Mouse (Mus musculus) embryo, embryonic 11.5 days (tissue): ENCODE measurements at regions not wholly inside any gene's neighbourhood (a gene's known extent, or its start where the extent isn't known, plus 50 kb on each side); places are given as distances from the start of the nearest gene placed in this dataset.
A peak's percentile ranks its signal among the peaks of the same experiment; 100 is the strongest.
"Not testable (repeated sequence)": the region's sequence is repeated elsewhere in the genome, so short reads cannot be mapped to it uniquely, and the experiment has no call there.

Experiments used
- DNase-seq: peaks from one replicate; pipeline ENCODE4 v3.0.0-alpha.2; 2012; ENCODE audit warnings: low read depth, low spot score

- no peak for DNase-seq
These were observed 3447.1 kb downstream of the 9330182O14Rik start for GRCm38 (mm10) chr15:43581246-43581645.

- no peak for DNase-seq
These were observed 3451.6 kb downstream of the 9330182O14Rik start for GRCm38 (mm10) chr15:43585751-43586150.

- no peak for DNase-seq
These were observed 3453.9 kb downstream of the 9330182O14Rik start for GRCm38 (mm10) chr15:43588021-43588420.

GRCm38 (mm10) chr15:43607700-43608099 lies 3473.5 kb downstream of the 9330182O14Rik start:
- no peak for DNase-seq

GRCm38 (mm10) chr15:43609901-43610300 lies 3475.7 kb downstream of the 9330182O14Rik start:
- no peak for DNase-seq

GRCm38 (mm10) chr15:43614004-43614661 lies 3480.0 kb downstream of the 9330182O14Rik start:
- no peak for DNase-seq

- DNase-seq = no peak
These were observed 3481.6 kb downstream of the 9330182O14Rik start for GRCm38 (mm10) chr15:43615727-43616126.

GRCm38 (mm10) chr15:43624431-43624965 lies 3490.3 kb downstream of the 9330182O14Rik start:
- no peak for DNase-seq

GRCm38 (mm10) chr15:43625021-43625510 lies 3490.9 kb downstream of the 9330182O14Rik start:
- DNase-seq = no peak

GRCm38 (mm10) chr15:43650818-43651500 lies 3516.8 kb downstream of the 9330182O14Rik start:
- no peak for DNase-seq

- no peak for DNase-seq
These were observed 3529.5 kb downstream of the 9330182O14Rik start for GRCm38 (mm10) chr15:43663648-43664047.

GRCm38 (mm10) chr15:43678844-43679243 lies 3544.7 kb downstream of the 9330182O14Rik start:
- DNase-seq = no peak

- no peak for DNase-seq
These were observed 3548.0 kb downstream of the 9330182O14Rik start for GRCm38 (mm10) chr15:43682176-43682575.

GRCm38 (mm10) chr15:43691998-43692397 lies 3557.8 kb downstream of the 9330182O14Rik start:
- not testable (repeated sequence) for DNase-seq

GRCm38 (mm10) chr15:43695451-43695850 lies 3561.3 kb downstream of the 9330182O14Rik start:
- DNase-seq = no peak

GRCm38 (mm10) chr15:43717035-43717434 lies 3582.9 kb downstream of the 9330182O14Rik start:
- DNase-seq = no peak

- DNase-seq = no peak
These were observed 3583.4 kb downstream of the 9330182O14Rik start for GRCm38 (mm10) chr15:43717559-43717958.

GRCm38 (mm10) chr15:43720916-43721315 lies 3586.8 kb downstream of the 9330182O14Rik start:
- no peak for DNase-seq

- no peak for DNase-seq
These were observed 3601.5 kb downstream of the 9330182O14Rik start for GRCm38 (mm10) chr15:43735697-43736096.

- DNase-seq = peak; percentile 19
These were observed 3624.1 kb downstream of the 9330182O14Rik start for GRCm38 (mm10) chr15:43758256-43758655.

- DNase-seq = no peak
These were observed 3630.4 kb downstream of the 9330182O14Rik start for GRCm38 (mm10) chr15:43764606-43765005.

GRCm38 (mm10) chr15:43772718-43773117 lies 3638.6 kb downstream of the 9330182O14Rik start:
- peak; percentile 13 for DNase-seq
